Mouse (Mus musculus) lung, postnatal 0 days (tissue): Measurements from ENCODE around the gene Hist1h4i. TPM values are rescaled to one million over a fixed set of nuclear protein-coding genes. Genes with fewer than 3 reads are reported as not detected.
"Not testable (repeated sequence)": the region's sequence is repeated elsewhere in the genome, so short reads cannot be mapped to it uniquely, and the experiment has no call there.

Experiments
- ATAC-seq: fragments of 200-750 bp; cut with Nextera tagmentation; 2 replicates; pipeline ENCODE4 v1.8.0; 2017; ENCODE audit warnings: moderate library complexity
- DNase-seq: peaks from one replicate; pipeline ENCODE4 v3.0.0-alpha.2; 2016; ENCODE audit warnings: low spot score
- H3K27ac ChIP-seq: fragments of 300-500 bp; sonication (generic); 2 replicates; pipeline ENCODE4 v1.5.1; 2014; ENCODE audit warnings: antibody characterized with exemption, mild to moderate bottlenecking, low read length, mixed read lengths
- H3K27me3 ChIP-seq: fragments of 300-500 bp; sonication (generic); replicated peaks from 2 replicates; pipeline ENCODE4 v1.6.1; 2014; ENCODE audit warnings: low read length, mixed read lengths; ENCODE audit not compliant: insufficient read depth
- H3K36me3 ChIP-seq: fragments of 300-500 bp; sonication (generic); 2 replicates; pipeline ENCODE4 v1.6.1; 2014; ENCODE audit warnings: low read length, mixed read lengths; ENCODE audit not compliant: insufficient read depth
- H3K4me1 ChIP-seq: fragments of 300-500 bp; sonication (generic); 2 replicates; pipeline ENCODE4 v1.6.1; 2014; ENCODE audit warnings: antibody characterized with exemption, low read depth, low read length, mixed read lengths; ENCODE audit not compliant: insufficient read depth
- H3K4me2 ChIP-seq: fragments of 300-500 bp; sonication (generic); replicated peaks from 2 replicates; pipeline ENCODE4 v1.6.1; 2014; ENCODE audit warnings: low read depth, mild to moderate bottlenecking, low read length, moderate library complexity, mixed read lengths
- H3K4me3 ChIP-seq: fragments of 300-500 bp; sonication (generic); 2 replicates; pipeline ENCODE4 v1.5.1; 2014; ENCODE audit warnings: low read depth, low read length
- H3K9ac ChIP-seq: fragments of 300-500 bp; sonication (generic); replicated peaks from 2 replicates; pipeline ENCODE4 v1.6.1; 2014; ENCODE audit warnings: low read depth, mild to moderate bottlenecking
- H3K9me3 ChIP-seq: fragments of 300-500 bp; sonication (generic); 2 replicates; pipeline ENCODE4 v1.6.1; 2016; ENCODE audit warnings: low read length, mixed read lengths
- CTCF ChIP-seq: IDR thresholded peaks from 2 replicates; pipeline ENCODE4 v1.5.1; 2016; ENCODE audit warnings: antibody characterized with exemption, mild to moderate bottlenecking
- EP300 ChIP-seq: IDR thresholded peaks from 2 replicates; pipeline ENCODE4 v1.6.1; 2016; ENCODE audit warnings: antibody characterized with exemption, mild to moderate bottlenecking, control low read depth
- WGBS: fragments of 180-500 bp; shearing (Covaris S2); extraction: QIAGEN DNeasy Blood & Tissue Kit; methylation state at CpG from one replicate; pipeline ENCODE4 v1.1.7; 2014; 5-methylcytosine and 5-hydroxymethylcytosine counted together
- polyA plus RNA-seq: library from polyadenylated mRNA; unstranded; fragments of >200 nt; fragmentation: Nextera tagmentation; extraction: Ambion mirVana; gene quantifications from 2 replicates; pipeline ENCODE4 v1.2.1, GENCODE M21; 2015

The Hist1h4i gene
- polyA plus RNA-seq, 1 experiment from 2014 or later: 4.6 TPM

DNA sequence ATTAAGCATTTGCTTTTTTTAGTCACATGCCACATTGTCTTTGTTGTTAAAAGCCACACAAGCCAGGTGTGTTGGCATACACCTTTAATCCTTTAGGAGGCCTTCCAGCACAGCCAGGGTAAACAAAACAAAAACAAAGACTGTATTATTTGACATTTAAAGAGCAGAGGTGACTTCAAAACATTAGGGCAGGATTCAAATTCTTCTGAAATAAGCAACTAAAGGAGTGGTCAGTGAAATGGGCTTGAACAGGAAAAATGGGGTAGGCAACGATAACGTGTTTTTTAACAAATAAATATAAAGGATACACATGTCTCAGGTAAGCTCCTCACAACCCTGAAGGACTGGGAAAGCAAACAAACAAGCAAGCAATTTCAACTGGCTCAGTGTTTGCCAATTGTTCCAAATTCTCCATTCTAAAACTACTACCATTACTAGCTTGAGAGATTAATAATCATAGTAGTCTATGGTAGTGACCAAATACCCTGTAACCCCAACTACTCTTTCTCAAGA, 1.2 kb downstream of the Hist1h4i start:
- no peak overlapping the region for H3K9ac ChIP-seq
- peak overlapping the region; percentile 56; the same call in 1 of the 2 replicates for H3K4me2 ChIP-seq
- no peak for ATAC-seq
- TF ChIP-seq EP300 (no peak), CTCF (no peak)
- WGBS: 0% methylated on average over 2 of the region's 2 CpGs
- no peaks in the 10 kb centered on the region for H3K27me3 ChIP-seq
- no peak overlapping the region; the same call in 1 of the 2 replicates for H3K4me3 ChIP-seq
- H3K9me3 ChIP-seq: no peaks in the 10 kb centered on the region
- H3K36me3 ChIP-seq: no peaks in the 10 kb centered on the region
- H3K27ac ChIP-seq: no peak overlapping the region
- H3K4me1 ChIP-seq: peaks cover 8% of the 10 kb centered on the region; the same call in 1 of the 2 replicates
- DNase-seq: no peak

DNA sequence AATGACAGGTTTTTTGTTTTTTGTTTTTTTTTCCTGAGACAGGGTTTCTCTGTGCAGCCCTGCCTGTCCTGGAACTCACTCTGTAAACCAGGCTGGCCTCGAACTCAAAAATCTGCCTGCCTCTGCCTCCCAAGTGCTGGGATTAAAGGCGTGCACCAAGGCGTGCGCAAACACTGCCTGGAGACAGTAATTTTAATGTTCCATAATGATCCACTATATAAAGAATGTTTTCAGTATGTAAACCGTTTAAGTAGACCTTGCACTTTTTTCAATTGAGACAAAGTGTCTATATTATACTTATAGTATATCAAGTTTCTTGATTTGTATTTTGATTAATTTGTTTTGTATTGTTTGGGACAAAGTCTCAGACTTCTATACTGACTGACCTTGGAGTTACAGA, 1.8 kb downstream of the Hist1h4i start:
- no peaks in the 10 kb centered on the region for H3K36me3 ChIP-seq
- DNase-seq (no peak), ATAC-seq (no peak)
- no peaks in the 10 kb centered on the region for H3K9me3 ChIP-seq
- 61% methylated on average over 5 of the region's 5 CpGs for WGBS
- no peak for TF ChIP-seq EP300
- TF ChIP-seq CTCF: no peak
- no peak overlapping the region for H3K9ac ChIP-seq
- no peaks in the 10 kb centered on the region for H3K27me3 ChIP-seq
- H3K4me3 ChIP-seq: no peak overlapping the region
- no peak overlapping the region for H3K4me2 ChIP-seq
- peaks cover 8% of the 10 kb centered on the region; the same call in 1 of the 2 replicates for H3K4me1 ChIP-seq
- H3K27ac ChIP-seq: no peak overlapping the region

DNA sequence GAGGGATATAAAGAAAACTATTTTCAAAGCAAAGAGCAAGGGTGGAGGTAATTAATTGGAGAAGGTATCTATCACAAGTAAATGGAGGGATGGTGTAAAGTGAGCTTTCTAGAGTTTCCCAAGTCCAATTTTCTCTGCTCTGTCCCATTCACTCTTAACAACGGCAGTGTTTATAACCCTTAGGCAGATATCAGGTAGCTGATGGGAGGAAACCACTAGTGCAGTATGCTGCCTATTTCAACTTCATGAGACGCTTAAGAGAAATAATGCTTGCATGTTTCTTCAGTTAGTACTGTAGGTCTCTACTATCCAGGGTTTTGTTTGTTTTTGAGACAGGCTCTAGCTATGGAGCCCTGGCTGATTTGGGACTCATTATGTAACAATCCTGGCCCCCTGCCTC, 3.7 kb downstream of the Hist1h4i start:
- H3K4me2 ChIP-seq: no peak overlapping the region
- DNase-seq: no peak
- H3K27me3 ChIP-seq: no peaks in the 10 kb centered on the region
- no peak overlapping the region for H3K27ac ChIP-seq
- ATAC-seq: no peak
- no peak overlapping the region for H3K4me3 ChIP-seq
- no peaks in the 10 kb centered on the region for H3K9me3 ChIP-seq
- 62% methylated on average over 2 of the region's 2 CpGs for WGBS
- peaks cover 8% of the 10 kb centered on the region; the same call in 1 of the 2 replicates for H3K4me1 ChIP-seq
- H3K9ac ChIP-seq: no peak overlapping the region
- TF ChIP-seq CTCF: no peak
- no peak for TF ChIP-seq EP300
- H3K36me3 ChIP-seq: no peaks in the 10 kb centered on the region

DNA sequence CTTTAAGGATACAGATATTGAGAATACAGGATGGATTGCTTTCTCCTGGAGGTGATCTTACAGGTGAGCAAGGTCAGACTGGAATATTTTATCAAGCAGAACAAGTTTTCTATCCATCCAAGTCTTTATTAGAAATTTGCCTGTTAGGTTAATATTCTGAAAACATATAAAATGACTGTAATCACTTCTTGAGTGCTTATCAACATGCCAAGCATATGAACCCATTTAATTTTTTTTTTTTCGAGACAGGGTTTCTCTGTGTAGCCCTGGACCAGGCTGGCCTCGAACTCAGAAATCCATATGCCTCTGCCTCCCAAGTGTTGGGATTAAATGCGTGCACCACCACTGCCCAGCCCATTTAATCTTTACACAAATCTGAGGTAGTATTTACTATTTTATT, 4.2 kb downstream of the Hist1h4i start:
- Histone ChIP-seq H3K27me3 (no peaks in the 10 kb centered on the region), H3K36me3 (no peaks in the 10 kb centered on the region), H3K9me3 (no peaks in the 10 kb centered on the region), H3K4me3 (no peak overlapping the region), H3K4me2 (no peak overlapping the region), H3K9ac (no peak overlapping the region), H3K4me1 (peaks cover 8% of the 10 kb centered on the region; the same call in 1 of the 2 replicates), H3K27ac (no peak overlapping the region)
- no peak for TF ChIP-seq EP300
- TF ChIP-seq CTCF: no peak
- DNase-seq (no peak), ATAC-seq (no peak)
- WGBS: 55% methylated on average over 3 of the region's 3 CpGs

DNA sequence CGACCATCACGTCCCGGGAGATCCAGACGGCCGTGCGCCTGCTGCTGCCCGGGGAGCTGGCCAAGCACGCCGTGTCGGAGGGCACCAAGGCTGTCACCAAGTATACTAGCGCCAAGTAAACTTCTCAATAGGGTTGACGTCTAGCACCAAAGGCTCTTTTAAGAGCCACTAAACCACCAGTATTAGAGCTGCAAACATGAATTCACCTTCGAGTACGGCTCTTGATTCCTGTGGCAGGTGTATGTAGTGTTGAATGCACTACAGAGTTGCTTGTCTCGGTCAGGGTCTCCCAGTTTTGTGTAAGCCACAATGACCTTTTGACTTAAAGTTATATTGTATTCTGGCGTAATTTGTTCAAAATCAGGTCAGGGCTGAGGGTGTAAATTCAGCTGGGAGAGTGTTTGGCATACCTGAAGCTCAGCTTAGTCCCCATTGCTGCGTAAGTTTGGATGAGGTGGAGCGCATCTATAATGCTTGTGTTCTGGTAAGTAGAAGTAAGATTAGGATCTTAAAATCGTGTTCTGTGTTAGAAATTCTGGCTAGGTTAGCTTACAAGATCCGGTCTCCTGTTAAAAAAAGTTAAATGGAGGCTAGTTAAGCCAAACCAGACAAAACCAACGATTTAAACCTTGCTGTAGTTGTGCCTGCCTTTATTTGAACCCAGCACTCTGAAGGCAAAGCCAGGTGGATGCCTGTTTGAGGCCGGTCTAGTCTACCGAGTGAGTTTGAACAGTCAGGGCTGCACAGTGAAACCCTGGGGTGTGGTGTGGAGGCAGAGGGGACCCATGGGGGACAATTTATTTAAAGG, 4.8 kb downstream of the Hist1h4i start:
- peak overlapping the region; percentile 15 for H3K4me3 ChIP-seq
- no peaks in the 10 kb centered on the region for H3K36me3 ChIP-seq
- TF ChIP-seq CTCF: no peak
- TF ChIP-seq EP300: no peak
- H3K27me3 ChIP-seq: no peaks in the 10 kb centered on the region
- H3K27ac ChIP-seq: no peak overlapping the region
- peak; percentile 12; the same call in 1 of the 2 replicates for ATAC-seq
- no peak overlapping the region for H3K9ac ChIP-seq
- DNase-seq: no peak
- peak overlapping the region; percentile 53 for H3K4me2 ChIP-seq
- H3K9me3 ChIP-seq: no peaks in the 10 kb centered on the region
- peaks cover 8% of the 10 kb centered on the region; the same call in 1 of the 2 replicates for H3K4me1 ChIP-seq
- WGBS: 3% methylated on average over 17 of the region's 23 CpGs

DNA sequence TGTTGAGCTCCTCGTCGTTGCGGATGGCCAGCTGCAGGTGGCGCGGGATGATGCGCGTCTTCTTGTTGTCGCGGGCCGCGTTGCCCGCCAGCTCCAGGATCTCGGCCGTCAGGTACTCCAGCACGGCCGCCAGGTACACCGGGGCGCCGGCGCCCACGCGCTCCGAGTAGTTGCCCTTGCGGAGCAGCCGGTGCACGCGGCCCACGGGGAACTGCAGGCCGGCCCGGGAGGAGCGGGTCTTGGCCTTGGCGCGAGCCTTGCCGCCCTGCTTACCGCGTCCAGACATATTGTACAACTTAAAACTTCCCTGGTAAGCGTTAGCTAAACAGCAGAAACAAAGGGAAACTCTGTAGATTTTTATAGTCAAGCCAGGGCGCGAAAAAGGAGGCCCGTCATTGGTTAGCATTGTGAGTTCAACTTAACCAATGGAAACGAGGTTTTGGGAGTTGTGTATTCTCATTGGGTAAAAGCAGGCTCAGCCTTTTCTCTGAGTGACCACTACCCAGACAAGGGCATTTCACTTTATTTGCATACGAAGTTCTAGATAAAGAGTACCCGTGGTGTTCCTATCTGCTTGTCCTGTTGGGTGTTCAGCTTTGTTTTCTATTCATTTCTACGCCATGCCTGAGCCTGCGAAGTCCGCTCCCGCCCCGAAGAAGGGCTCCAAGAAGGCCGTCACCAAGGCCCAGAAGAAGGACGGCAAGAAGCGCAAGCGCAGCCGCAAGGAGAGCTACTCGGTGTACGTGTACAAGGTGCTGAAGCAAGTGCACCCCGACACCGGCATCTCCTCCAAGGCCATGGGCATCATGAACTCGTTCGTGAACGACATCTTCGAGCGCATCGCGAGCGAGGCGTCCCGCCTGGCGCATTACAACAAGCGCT, 5.7 kb downstream of the Hist1h4i start, which contains the start of the genes Hist1h2ah and Hist1h2bk:
Hist1h2ah (minus strand) TSS at position 302 of the 882 bp plus-strand sequence.
Hist1h2bk (plus strand) TSS at position 604 of the 882 bp plus-strand sequence.
- ATAC-seq (peak; percentile 99), DNase-seq (peak; percentile 98)
- peak within 1 kb of the TSS; percentile 33 for H3K4me3 ChIP-seq
- H3K9me3 ChIP-seq, H3K27me3 ChIP-seq, H3K36me3 ChIP-seq, H3K9ac ChIP-seq, H3K27ac ChIP-seq, H3K4me1 ChIP-seq: not testable (repeated sequence)
- TF ChIP-seq EP300: peak; percentile 34; the same call in 1 of the 2 replicates
- TF ChIP-seq CTCF: peak; percentile 6; the same call in 1 of the 2 replicates
- WGBS: under 1% methylated on average over 20 of the region's 69 CpGs
- peak within 1 kb of the TSS; percentile 53 for H3K4me2 ChIP-seq
